Mouse (Mus musculus): Measurements from ENCODE around the gene Gm20708. TPM values are rescaled to one million over a fixed set of nuclear protein-coding genes. Genes with fewer than 3 reads are reported as not detected.
"Not testable (repeated sequence)": the region's sequence is repeated elsewhere in the genome, so short reads cannot be mapped to it uniquely, and the experiment has no call there.

Gm20708 gene
- polyA plus RNA-seq, 1 experiment from 2014 or later, result 1.6 TPM

DNA sequence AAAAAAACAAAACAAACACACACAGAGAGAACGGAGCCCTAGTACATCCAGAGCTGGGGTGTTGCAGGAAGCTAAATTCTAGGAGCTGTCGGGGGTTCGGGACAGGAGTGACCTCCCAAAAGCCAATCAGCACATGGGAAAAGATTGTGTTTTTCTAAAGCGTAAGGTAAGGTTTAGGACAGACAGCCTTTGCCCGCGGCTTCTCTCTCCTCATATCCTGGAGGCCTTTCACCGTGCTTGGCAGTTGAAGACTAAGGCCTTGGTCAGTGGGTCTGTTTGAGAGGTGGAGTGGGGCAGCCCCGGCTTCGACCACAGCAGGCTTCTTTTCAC is 26.8 kb upstream of the Gm20708 start:
- H3K9me3 ChIP-seq, result no peaks in the 10 kb centered on the region
- H3K4me2 ChIP-seq, result peak overlapping the region; percentile 56
- H3K4me1 ChIP-seq (replicated peaks), result peaks cover 56% of the 10 kb centered on the region
- WGBS, result 51% methylated on average over 9 of the region's 9 CpGs
- no peak for ATAC-seq (ENCODE audit: low read depth)
- H3K27me3 ChIP-seq, result peaks cover 54% of the 10 kb centered on the region
- H3K27ac ChIP-seq (replicated peaks), result 0 out of 2 replicates have a peak overlapping the region, but pooled peaks have one; percentile 42
- H3K4me3 ChIP-seq, result peak overlapping the region; percentile 26
- no peaks in the 10 kb centered on the region for H3K36me3 ChIP-seq
- H3K9ac ChIP-seq, result peak overlapping the region; percentile 61

DNA sequence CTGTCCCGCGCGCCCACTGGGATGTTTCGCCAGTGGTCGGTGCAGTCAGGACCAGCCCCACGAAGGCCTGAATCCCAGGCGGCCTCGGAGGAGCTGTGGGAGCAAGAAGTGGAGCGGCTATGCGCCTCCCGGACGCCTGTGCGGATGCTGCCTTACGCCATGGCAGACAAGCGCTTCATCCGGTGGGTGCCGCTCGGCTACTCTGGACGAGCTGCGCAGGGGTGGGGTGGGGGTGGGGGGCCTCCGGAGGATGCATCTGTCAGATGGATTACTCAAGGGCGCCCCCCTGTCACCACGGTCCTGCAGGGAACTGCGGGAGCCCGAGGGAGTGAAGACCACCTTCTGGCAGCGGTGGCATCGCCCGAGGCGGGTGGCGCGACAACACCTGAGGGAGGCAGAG is 26.4 kb upstream of the Gm20708 start:
- ATAC-seq (ENCODE audit: low read depth), result peak; percentile 27; the same call in 1 of the 2 replicates
- Histone ChIP-seq H3K9me3 (no peaks in the 10 kb centered on the region), H3K4me2 (peak overlapping the region; percentile 56), H3K9ac (peak overlapping the region; percentile 61), H3K4me1 (replicated peaks) (peaks cover 52% of the 10 kb centered on the region), H3K36me3 (no peaks in the 10 kb centered on the region), H3K27me3 (peaks cover 54% of the 10 kb centered on the region), H3K4me3 (peak overlapping the region; percentile 26), H3K27ac (replicated peaks) (0 out of 2 replicates have a peak overlapping the region, but pooled peaks have one; percentile 42)
- WGBS, result 5% methylated on average over 31 of the region's 31 CpGs

DNA sequence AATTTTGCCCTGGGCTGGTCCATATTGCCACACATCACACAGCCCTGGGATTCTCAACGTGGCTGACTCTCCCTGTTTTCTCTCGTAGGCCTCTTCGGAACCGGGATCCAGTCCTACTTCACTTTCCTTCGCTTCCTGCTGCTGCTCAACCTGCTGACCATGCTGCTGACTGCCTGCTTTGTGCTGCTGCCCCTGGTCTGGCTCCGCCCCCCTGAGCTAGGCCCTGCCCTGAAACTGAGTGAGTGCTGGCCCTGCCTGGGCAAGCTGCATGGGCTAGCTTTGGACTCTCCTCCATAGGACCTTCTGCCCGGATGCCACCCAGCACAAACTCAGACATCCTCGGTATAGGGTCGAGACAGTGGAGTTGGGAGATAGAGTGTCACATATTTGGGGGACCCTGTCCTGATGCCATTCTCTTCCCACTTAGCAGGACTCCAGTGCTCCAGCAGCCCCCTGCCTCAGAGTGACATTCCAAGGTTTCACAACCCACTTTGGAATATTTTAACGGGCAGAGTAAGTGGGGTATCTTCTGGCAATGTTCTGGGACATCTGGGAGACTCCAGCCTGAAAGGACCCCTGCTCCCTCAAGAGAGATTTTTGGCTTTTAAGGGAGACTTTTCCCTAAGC is 25.7 kb upstream of the Gm20708 start:
- Histone ChIP-seq H3K4me3 (no peak overlapping the region), H3K4me1 (replicated peaks) (peaks cover 45% of the 10 kb centered on the region), H3K36me3 (no peaks in the 10 kb centered on the region), H3K27ac (replicated peaks) (no peak overlapping the region), H3K9ac (peak overlapping the region; percentile 61), H3K4me2 (peak overlapping the region; percentile 56), H3K27me3 (peaks cover 54% of the 10 kb centered on the region), H3K9me3 (no peaks in the 10 kb centered on the region)
- 28% methylated on average over 10 of the region's 10 CpGs for WGBS
- no peak for ATAC-seq (ENCODE audit: low read depth)

DNA sequence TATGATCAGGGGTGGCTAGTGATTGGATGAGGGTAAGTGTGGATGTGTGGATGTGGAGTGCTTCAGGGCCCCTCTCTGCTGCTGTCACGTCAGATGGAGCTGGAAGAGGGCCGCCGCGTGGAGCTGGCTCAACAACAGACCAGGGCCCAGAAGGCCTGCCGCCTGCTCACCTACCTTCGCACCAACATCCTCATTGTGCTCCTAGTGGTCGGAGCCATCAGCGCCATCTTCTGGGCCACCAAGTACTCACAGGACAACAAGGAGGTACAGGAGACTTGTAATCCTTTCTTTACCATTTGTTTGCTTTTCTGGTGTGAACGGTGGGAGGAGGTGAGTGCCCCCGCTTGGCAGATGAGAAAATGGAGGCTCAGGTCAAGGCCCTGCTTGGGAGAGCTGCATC is 23.2 kb upstream of the Gm20708 start:
- Histone ChIP-seq H3K9ac (no peak overlapping the region), H3K4me1 (replicated peaks) (peaks cover 27% of the 10 kb centered on the region), H3K9me3 (no peaks in the 10 kb centered on the region), H3K36me3 (no peaks in the 10 kb centered on the region), H3K4me2 (no peak overlapping the region), H3K27me3 (peaks cover 49% of the 10 kb centered on the region), H3K4me3 (no peak overlapping the region), H3K27ac (replicated peaks) (no peak overlapping the region)
- no peak for ATAC-seq (ENCODE audit: low read depth)
- WGBS, result 10% methylated on average over 10 of the region's 10 CpGs

DNA sequence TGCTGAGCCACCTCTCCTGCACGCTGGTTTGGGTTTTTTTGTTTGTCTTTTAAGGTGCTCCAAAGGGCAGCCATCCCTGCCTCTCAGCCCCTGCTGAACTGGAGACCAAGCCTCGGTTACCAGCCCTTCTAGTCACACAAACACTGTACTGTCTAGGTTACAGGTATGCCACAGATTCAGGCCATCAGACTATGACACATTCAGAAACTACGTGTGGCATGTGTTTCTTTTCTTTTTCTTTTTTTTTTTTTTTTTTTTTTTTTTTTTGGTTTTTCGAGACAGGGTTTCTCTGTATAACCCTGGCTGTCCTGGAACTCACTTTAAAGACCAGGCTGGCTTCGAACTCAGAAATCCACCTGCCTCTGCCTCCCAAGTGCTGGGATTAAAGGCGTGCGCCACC is 21.0 kb upstream of the Gm20708 start:
- ATAC-seq (ENCODE audit: low read depth); H3K9ac ChIP-seq; H3K4me3 ChIP-seq; H3K9me3 ChIP-seq; H3K27ac ChIP-seq (replicated peaks); H3K4me2 ChIP-seq; H3K36me3 ChIP-seq: not testable (repeated sequence)
- peaks cover 13% of the 10 kb centered on the region for H3K4me1 ChIP-seq (replicated peaks)
- H3K27me3 ChIP-seq, result peaks cover 46% of the 10 kb centered on the region
- WGBS, result 83% methylated on average over 7 of the region's 7 CpGs

DNA sequence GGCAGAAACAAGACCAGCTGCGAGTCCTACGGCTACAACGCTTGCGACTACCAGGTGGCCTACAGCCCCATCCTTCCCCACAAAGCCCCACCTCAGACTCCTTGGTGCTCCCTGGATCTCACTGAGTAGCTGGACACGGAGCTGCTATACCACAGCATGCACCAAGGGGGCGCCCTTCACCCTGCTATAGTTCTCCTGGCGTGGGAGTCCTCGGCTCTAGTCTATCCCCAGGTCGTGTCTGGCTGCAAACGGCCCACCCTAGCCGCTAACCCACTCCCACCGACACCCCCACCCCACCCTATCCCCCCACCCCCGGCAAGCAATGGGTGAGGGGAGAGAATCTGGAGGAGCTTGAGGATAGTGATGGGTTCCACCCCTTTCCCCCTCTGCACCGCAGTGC is 19.2 kb upstream of the Gm20708 start:
- no peak for ATAC-seq (ENCODE audit: low read depth)
- H3K9me3 ChIP-seq, result no peaks in the 10 kb centered on the region
- WGBS, result 7% methylated on average over 14 of the region's 14 CpGs
- H3K27ac ChIP-seq (replicated peaks), result no peak overlapping the region
- peak overlapping the region; percentile 30 for H3K4me2 ChIP-seq
- no peaks in the 10 kb centered on the region for H3K36me3 ChIP-seq
- no peak overlapping the region for H3K4me3 ChIP-seq
- H3K9ac ChIP-seq, result no peak overlapping the region
- peaks cover 30% of the 10 kb centered on the region for H3K27me3 ChIP-seq
- peaks cover 11% of the 10 kb centered on the region for H3K4me1 ChIP-seq (replicated peaks)

DNA sequence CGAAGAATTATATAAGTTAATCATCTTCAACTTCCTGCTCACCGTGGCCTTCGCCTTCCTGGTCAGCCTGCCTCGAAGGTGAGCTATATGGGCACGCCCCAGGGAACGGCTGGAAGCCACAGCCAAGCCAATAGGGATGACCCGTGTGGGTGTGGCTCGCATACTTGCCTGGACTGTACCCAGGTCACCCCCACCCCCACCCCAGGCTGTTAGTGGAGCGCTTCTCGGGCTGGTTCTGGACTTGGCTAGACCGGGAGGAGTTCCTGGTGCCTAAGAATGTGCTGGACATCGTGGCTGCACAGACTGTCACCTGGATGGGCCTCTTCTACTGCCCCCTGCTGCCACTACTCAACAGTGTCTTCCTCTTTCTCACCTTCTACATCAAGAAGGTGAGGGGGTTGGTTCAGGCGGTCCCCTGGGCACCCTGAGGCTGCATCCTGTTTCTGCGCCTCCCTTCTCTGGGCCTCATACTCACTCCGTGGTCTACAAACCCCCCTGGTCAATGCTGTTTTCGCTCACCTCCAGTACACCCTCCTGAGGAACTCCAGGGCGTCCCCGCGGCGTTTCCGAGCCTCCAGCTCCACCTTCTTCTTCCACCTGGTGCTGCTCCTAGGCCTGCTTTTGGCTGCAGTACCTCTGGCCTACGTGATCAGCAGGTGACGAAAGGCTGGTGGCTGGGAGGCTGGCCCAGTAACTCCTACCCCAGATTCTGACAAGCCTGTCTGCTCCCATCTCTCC is 18.6 kb upstream of the Gm20708 start:
- Histone ChIP-seq H3K27ac (replicated peaks) (no peak overlapping the region), H3K4me2 (peak overlapping the region; percentile 30), H3K27me3 (peaks cover 26% of the 10 kb centered on the region), H3K9ac (no peak overlapping the region), H3K36me3 (no peaks in the 10 kb centered on the region), H3K4me3 (no peak overlapping the region), H3K9me3 (no peaks in the 10 kb centered on the region), H3K4me1 (replicated peaks) (peaks cover 11% of the 10 kb centered on the region)
- ATAC-seq (ENCODE audit: low read depth), result no peak
- WGBS, result 38% methylated on average over 23 of the region's 23 CpGs

DNA sequence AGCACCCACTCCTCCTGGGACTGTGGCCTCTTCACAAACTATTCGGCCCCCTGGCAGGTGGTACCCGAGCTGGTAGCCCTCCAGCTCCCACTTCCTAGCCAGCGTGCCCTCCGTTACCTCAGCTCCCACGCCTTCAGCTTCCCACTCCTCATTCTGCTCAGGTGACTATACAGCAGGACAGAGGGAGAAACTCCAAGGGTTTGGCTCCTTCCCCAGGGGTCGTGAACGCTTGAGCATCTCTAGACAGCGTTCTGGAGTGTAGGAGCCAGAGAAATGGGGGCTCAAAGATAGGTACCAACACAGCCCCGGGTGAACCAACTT is 18.1 kb upstream of the Gm20708 start:
- H3K9ac ChIP-seq, result no peak overlapping the region
- peaks cover 26% of the 10 kb centered on the region for H3K27me3 ChIP-seq
- H3K9me3 ChIP-seq, result no peaks in the 10 kb centered on the region
- peaks cover 11% of the 10 kb centered on the region for H3K4me1 ChIP-seq (replicated peaks)
- no peaks in the 10 kb centered on the region for H3K36me3 ChIP-seq
- no peak for ATAC-seq (ENCODE audit: low read depth)
- H3K4me3 ChIP-seq, result no peak overlapping the region
- 84% methylated on average over 9 of the region's 9 CpGs for WGBS
- H3K27ac ChIP-seq (replicated peaks), result no peak overlapping the region
- H3K4me2 ChIP-seq, result no peak overlapping the region

DNA sequence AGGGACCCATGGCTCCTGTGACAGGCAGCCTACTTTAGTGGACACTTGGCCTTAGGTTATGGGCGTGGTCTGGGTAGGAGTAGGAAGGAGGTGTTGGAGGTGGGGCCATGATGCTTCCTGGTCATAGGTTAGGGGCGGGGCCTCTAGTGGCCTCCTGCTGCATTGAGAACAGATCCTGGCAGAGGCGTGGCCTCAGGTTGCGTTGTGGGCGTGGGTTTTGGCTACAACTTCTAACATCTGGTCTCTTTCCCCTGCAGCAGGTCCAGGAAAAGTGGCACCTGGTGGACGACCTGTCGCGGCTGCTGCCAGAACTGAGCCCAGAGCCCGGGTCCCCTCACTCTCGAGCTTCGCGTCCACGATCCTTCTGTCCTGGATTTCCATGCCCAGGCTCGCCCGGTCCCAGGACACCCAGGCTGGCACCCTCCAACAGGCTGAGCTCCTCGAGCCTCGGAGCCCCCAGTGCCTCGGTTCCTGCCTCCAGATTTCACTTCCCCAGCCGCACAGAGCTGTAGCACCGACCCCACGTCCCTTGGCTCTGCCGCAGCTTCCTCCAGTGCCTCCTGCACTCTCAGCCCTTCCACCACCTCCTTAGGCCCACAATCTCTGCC is 17.1 kb upstream of the Gm20708 start:
- WGBS, result 10% methylated on average over 22 of the region's 22 CpGs
- ATAC-seq (ENCODE audit: low read depth), result no peak
- no peak overlapping the region for H3K27ac ChIP-seq (replicated peaks)

DNA sequence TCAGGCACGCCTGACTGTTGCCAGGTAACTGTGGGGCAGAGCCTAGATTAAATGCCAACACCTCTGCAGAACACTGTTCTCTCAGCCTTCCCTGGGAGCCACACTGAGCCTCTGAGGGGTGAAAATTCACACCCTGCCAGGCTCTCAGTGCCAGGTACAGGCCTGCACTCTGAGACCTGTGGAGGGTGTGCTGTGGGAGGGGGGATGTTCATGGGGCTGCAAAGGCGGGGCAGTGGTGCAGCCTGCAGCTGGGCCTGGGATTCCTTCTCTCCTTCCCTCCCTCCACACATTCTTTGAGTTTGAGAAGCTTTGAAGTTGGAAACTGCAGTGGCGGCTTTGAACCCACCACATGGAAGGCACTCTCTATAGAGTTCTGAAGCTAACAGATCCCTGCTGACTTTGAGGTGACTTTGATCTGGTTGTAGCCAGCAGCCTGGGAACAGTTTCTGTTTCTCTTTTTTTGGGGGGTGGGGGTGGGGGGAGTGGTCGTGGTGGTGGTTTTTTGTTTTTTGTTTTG is 15.4 kb upstream of the Gm20708 start:
- ATAC-seq (ENCODE audit: low read depth), result no peak
- WGBS, result 59% methylated on average over 4 of the region's 4 CpGs
- peaks cover 26% of the 10 kb centered on the region for H3K27me3 ChIP-seq

More for the DNA sequence above, 17.1 kb upstream of the Gm20708 start:
- H3K4me3 ChIP-seq, result no peak overlapping the region
- H3K4me1 ChIP-seq (replicated peaks), result peaks cover 11% of the 10 kb centered on the region
- peak overlapping the region; percentile 20; the same call in 1 of the 2 replicates for H3K4me2 ChIP-seq
- H3K27me3 ChIP-seq, result peaks cover 26% of the 10 kb centered on the region
- no peaks in the 10 kb centered on the region for H3K36me3 ChIP-seq
- no peaks in the 10 kb centered on the region for H3K9me3 ChIP-seq
- 0 out of 2 replicates have a peak overlapping the region, but pooled peaks have one; percentile 22 for H3K9ac ChIP-seq

DNA sequence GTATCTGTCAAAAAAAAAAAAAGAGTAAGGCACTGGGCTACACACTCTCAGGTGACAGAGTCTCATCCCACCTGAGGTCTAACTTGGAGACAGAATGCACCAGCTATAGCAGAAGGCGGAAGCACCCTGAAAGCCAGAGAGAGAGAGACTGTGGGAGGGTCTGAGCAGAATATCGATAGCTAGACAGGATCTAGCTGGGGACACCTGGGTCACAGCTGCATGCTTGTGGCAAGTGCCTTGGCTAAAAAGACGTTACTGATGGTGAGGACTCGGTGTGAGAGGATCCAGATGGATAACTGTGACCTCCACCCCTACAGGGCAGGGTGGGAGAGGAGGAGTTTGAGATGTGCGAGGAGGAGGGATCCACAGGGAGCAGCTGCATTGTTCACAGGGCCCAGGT is 12.5 kb upstream of the Gm20708 start:
- Histone ChIP-seq H3K36me3 (no peaks in the 10 kb centered on the region), H3K27ac (replicated peaks) (no peak overlapping the region), H3K4me2 (no peak overlapping the region), H3K9ac (no peak overlapping the region), H3K27me3 (peaks cover 8% of the 10 kb centered on the region), H3K4me3 (no peak overlapping the region), H3K9me3 (no peaks in the 10 kb centered on the region), H3K4me1 (replicated peaks) (0 out of 2 replicates have a peak, but pooled peaks cover 3% of the 10 kb centered on the region)
- ATAC-seq (ENCODE audit: low read depth), result no peak
- WGBS, result 45% methylated on average over 5 of the region's 5 CpGs

More for the DNA sequence above, 15.4 kb upstream of the Gm20708 start:
- Histone ChIP-seq H3K4me1 (replicated peaks) (peaks cover 11% of the 10 kb centered on the region), H3K36me3 (no peaks in the 10 kb centered on the region), H3K4me2 (no peak overlapping the region), H3K27ac (replicated peaks) (no peak overlapping the region), H3K9ac (no peak overlapping the region), H3K4me3 (no peak overlapping the region), H3K9me3 (no peaks in the 10 kb centered on the region)

DNA sequence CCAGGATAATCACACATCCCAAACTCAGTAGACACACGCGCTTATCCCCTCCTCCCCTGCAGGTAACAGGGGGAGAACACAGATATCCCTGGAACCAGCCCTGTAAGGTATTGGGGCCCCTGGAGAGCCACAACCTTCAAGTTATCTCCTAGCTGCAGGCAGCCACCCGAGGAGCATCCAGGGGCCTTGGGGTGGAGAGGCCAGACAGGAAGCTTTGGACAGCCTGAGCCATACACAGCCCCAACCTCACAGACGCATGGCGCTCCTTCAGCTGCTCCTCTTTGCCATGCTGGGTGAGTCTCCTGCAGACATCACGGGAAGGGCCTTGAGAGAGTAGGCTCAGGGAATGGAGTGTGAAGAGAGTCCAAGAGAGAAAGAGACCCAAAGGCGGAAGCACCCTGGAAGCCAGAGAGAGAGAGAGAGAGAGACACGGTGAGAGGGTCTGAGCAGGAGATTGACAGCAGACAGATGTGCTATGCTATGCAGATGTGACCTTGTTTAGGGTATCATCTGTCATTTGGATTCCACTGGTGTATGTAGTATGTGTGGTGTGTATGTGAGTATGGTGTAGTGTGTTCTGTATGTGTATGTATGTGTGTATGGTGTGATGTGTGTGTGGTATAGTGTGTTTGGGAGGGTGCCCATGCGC is 11.8 kb upstream of the Gm20708 start, which contains the start of gene 6030468B19Rik:
Gene 6030468B19Rik, plus strand, starts transcription at position 150 of the 649 bp plus-strand sequence.
- no peak within 1 kb of the TSS for H3K4me2 ChIP-seq

More for the DNA sequence above, 11.8 kb upstream of the Gm20708 start, which contains the start of gene 6030468B19Rik:
- ATAC-seq (ENCODE audit: low read depth), result no peak
- Histone ChIP-seq H3K27me3 (0 out of 2 replicates have a peak, but pooled peaks cover 3% of the 10 kb centered on the region), H3K36me3 (no peaks in the 10 kb centered on the region), H3K4me1 (replicated peaks) (0 out of 2 replicates have a peak, but pooled peaks cover under 1% of the 10 kb centered on the region), H3K9ac (no peak within 1 kb of the TSS), H3K27ac (replicated peaks) (no peak within 1 kb of the TSS), H3K4me3 (no peak within 1 kb of the TSS), H3K9me3 (no peaks in the 10 kb centered on the region)
- WGBS, result 70% methylated on average over 9 of the region's 9 CpGs

All from neural tube, embryonic 13.5 days (tissue).